Mouse (Mus musculus): Measurements from ENCODE around the gene Camk2g. TPM values are rescaled to one million over a fixed set of nuclear protein-coding genes. Genes with fewer than 3 reads are reported as not detected.

The Camk2g gene
- polyA plus RNA-seq, 1 experiment from 2014 or later = 60.7 TPM

GRCm38 (mm10) chr14:20693589-20694101 is 100.2 kb downstream of the Camk2g start:
- H3K4me3 ChIP-seq = peak overlapping the region; percentile 73; the same call in 1 of the 2 replicates
- WGBS = 94% methylated on average over 10 of the region's 10 CpGs
- H3K36me3 ChIP-seq (ENCODE audit: poor library complexity, severe bottlenecking) = peaks cover 64% of the 10 kb centered on the region
- no peak overlapping the region for H3K4me2 ChIP-seq
- H3K9ac ChIP-seq = no peak overlapping the region
- no peaks in the 10 kb centered on the region for H3K9me3 ChIP-seq (replicated peaks)
- H3K27ac ChIP-seq = no peak overlapping the region
- H3K27me3 ChIP-seq = no peaks in the 10 kb centered on the region
- H3K4me1 ChIP-seq = peaks cover 37% of the 10 kb centered on the region
- no peak for ATAC-seq

GRCm38 (mm10) chr14:20691772-20692171 is 102.1 kb downstream of the Camk2g start:
- no peak for ATAC-seq
- Histone ChIP-seq H3K4me3 (no peak overlapping the region), H3K36me3 (ENCODE audit: poor library complexity, severe bottlenecking) (peaks cover 76% of the 10 kb centered on the region), H3K9me3 (replicated peaks) (no peaks in the 10 kb centered on the region), H3K27me3 (no peaks in the 10 kb centered on the region), H3K4me1 (peaks cover 18% of the 10 kb centered on the region), H3K9ac (no peak overlapping the region), H3K4me2 (no peak overlapping the region), H3K27ac (no peak overlapping the region)
- WGBS = 97% methylated on average over 6 of the region's 6 CpGs

GRCm38 (mm10) chr14:20689009-20689408 is 104.9 kb downstream of the Camk2g start:
- ATAC-seq = no peak
- H3K27me3 ChIP-seq = no peaks in the 10 kb centered on the region
- no peaks in the 10 kb centered on the region for H3K9me3 ChIP-seq (replicated peaks)
- no peak overlapping the region for H3K27ac ChIP-seq
- H3K4me3 ChIP-seq = no peak overlapping the region
- H3K4me2 ChIP-seq = no peak overlapping the region
- 93% methylated on average over 2 of the region's 2 CpGs for WGBS
- H3K4me1 ChIP-seq = peaks cover under 1% of the 10 kb centered on the region; the same call in 1 of the 2 replicates
- peaks cover 99% of the 10 kb centered on the region for H3K36me3 ChIP-seq (ENCODE audit: poor library complexity, severe bottlenecking)
- H3K9ac ChIP-seq = no peak overlapping the region

- no peak overlapping the region for H3K4me3 ChIP-seq
- 95% methylated on average over 3 of the region's 3 CpGs for WGBS
- ATAC-seq = no peak
These were observed 107.3 kb downstream of the Camk2g start for GRCm38 (mm10) chr14:20686576-20686975.

More at GRCm38 (mm10) chr14:20686576-20686975, 107.3 kb downstream of the Camk2g start:
- Histone ChIP-seq H3K4me2 (no peak overlapping the region), H3K27ac (no peak overlapping the region), H3K9me3 (replicated peaks) (no peaks in the 10 kb centered on the region), H3K4me1 (no peaks in the 10 kb centered on the region), H3K36me3 (ENCODE audit: poor library complexity, severe bottlenecking) (peaks cover 99% of the 10 kb centered on the region), H3K9ac (no peak overlapping the region), H3K27me3 (no peaks in the 10 kb centered on the region)

Small RNA genes lying within 50 kb of the gene (microRNA-seq; reads per million reads assigned to microRNA genes)
- 1.1 reads per million for gene Mir6946

Other genes starting within 250 kb of the Camk2g start
- 71.9 and 73.7 TPM in 2 replicates for gene Ppp3cb, start 247.5 kb downstream of the Camk2g start, polyA plus RNA-seq (2015; fragmentation: Nextera tagmentation; extraction: Ambion mirVana)
- gene Usp54, start 153.0 kb downstream of the Camk2g start, polyA plus RNA-seq (2015; fragmentation: Nextera tagmentation; extraction: Ambion mirVana) = 8.1 and 10.1 TPM in 2 replicates
- not detected in 2 replicates for gene Myoz1, start 137.5 kb downstream of the Camk2g start, polyA plus RNA-seq (2015; fragmentation: Nextera tagmentation; extraction: Ambion mirVana)
- gene Synpo2l, start 125.7 kb downstream of the Camk2g start, polyA plus RNA-seq (2015; fragmentation: Nextera tagmentation; extraction: Ambion mirVana) = 0.13 and 0.14 TPM in 2 replicates
- gene Sec24c, start 119.8 kb downstream of the Camk2g start, polyA plus RNA-seq (2015; fragmentation: Nextera tagmentation; extraction: Ambion mirVana) = 75.9 and 84.7 TPM in 2 replicates
- gene Fut11, start 99.1 kb downstream of the Camk2g start, polyA plus RNA-seq (2015; fragmentation: Nextera tagmentation; extraction: Ambion mirVana) = 18.9 and 19.9 TPM in 2 replicates
- 235 and 281 TPM in 2 replicates for gene Chchd1, start 91.1 kb downstream of the Camk2g start, polyA plus RNA-seq (2015; fragmentation: Nextera tagmentation; extraction: Ambion mirVana)
- gene Zswim8, start 86.5 kb downstream of the Camk2g start, polyA plus RNA-seq (2015; fragmentation: Nextera tagmentation; extraction: Ambion mirVana) = 40.8 and 44.2 TPM in 2 replicates
- 14.0 and 18.3 TPM in 2 replicates for gene Ndst2, start 59.5 kb downstream of the Camk2g start, polyA plus RNA-seq (2015; fragmentation: Nextera tagmentation; extraction: Ambion mirVana)
- 0.27 and 0.35 TPM in 2 replicates for gene Plau, start 42.6 kb upstream of the Camk2g start, polyA plus RNA-seq (2015; fragmentation: Nextera tagmentation; extraction: Ambion mirVana)
- gene Vcl, start 135.3 kb upstream of the Camk2g start, polyA plus RNA-seq (2015; fragmentation: Nextera tagmentation; extraction: Ambion mirVana) = 8.8 and 8.9 TPM in 2 replicates

All from forebrain, embryonic 13.5 days (tissue).